Mouse (Mus musculus): ENCODE measurements at regions not wholly inside any gene's neighbourhood (a gene's known extent, or its start where the extent isn't known, plus 50 kb on each side); places are given as distances from the start of the nearest gene placed in this dataset.

DNA sequence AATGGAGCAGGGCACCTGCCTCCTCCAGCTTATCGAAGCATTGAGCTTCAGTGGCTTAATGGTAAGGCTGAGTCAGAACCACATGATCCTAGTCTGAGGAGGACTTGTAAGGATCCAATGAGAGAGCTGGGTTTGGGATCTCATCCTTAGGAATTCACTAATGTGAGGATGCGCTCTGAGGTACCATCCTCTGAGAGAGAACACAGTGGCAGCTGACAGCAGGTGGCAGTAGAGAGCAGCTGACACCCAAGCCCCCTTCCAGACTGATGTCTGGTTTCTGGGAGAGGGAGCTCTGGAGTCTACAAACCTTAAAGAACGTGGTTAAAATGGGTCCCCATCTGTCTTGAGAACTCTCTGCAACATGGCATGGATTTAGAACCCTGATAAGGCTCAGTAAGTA is 137.8 kb downstream of the B3glct start:
- intact Hi-C loops (cut with DNase I): no loop called here
- peak; percentile 51 to 57 for DNase-seq (ENCODE audit: low spot score in 2 of 2)

DNA sequence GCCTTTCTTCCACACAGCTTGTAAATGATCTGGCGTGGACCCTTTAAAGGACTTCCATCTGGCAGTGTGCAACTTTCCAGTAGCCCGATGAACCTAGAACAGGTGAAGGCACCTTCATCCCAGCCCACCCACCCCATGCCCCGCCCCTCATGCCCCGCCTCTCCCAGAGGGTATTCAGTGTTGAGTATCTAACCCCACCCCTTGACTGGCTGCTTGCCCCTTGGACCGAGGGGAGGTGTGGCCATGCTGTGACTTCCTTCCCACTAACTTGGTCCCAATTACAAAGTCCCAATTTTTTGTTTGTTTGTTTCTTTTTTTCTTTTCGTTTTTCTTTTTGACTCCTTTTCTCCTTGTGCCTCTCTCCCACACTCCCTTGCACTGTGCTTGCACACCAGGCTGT is 140.8 kb downstream of the B3glct start:
- DNase-seq (ENCODE audit: low spot score in 2 of 2): no peak
- intact Hi-C loops (cut with DNase I): no loop called here

DNA sequence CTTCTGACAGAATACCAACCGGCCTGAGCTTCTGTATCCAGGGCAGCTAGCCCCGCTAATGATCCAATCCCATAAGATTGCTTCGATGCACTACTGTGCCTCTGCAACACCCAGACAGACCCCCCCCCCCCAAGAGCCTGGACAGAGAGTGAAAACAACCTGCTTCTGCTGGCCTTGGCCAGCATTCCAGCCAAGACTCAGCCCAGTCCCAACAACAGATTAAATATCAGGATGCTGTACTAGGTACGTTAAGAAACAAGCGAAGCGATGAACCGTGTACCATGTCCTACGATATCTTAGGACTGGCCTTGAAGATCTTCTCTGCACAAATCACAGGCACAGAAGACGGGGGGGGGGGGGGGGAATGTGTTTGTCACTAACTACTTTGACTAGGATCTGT is 145.8 kb downstream of the B3glct start:
- intact Hi-C loops (cut with DNase I): no loop called here
- no peak for DNase-seq (ENCODE audit: low spot score in 2 of 2)

DNA sequence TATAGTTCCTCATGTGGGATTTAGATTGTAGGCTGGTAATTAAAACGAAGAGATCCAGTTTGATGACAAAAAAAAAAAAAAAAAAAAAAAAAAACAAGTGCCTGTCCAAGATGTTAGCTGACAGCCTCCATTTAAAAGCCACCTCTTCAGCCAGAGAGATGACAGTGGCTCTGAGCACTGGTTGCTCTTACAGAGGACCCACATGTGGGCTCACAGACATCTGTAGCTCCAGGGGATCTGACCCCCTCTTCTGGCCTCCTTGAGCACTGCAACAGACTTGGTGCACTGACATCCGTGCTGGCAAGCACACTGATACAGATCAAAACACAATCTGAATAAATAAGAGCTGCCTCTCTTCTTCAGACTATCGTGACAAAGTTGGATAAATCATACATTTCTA is 149.6 kb downstream of the B3glct start:
- peak; percentile 25 to 29 for DNase-seq (ENCODE audit: low spot score in 2 of 2)
- intact Hi-C loops (cut with DNase I): no loop called here

- intact Hi-C loops (cut with DNase I): no loop called here
- peak; percentile 69 to 77 for DNase-seq (ENCODE audit: low spot score in 2 of 2)
Observed at GRCm38 (mm10) chr5:149831122-149831861, 153.3 kb downstream of the B3glct start.

GRCm38 (mm10) chr5:149837379-149837778 is 159.3 kb downstream of the B3glct start:
- no peak for DNase-seq (ENCODE audit: low spot score in 2 of 2)
- intact Hi-C loops (cut with DNase I): no loop called here

- intact Hi-C loops (cut with DNase I): no loop called here
Observed at GRCm38 (mm10) chr5:149842491-149842890, 164.5 kb downstream of the B3glct start.

DNA sequence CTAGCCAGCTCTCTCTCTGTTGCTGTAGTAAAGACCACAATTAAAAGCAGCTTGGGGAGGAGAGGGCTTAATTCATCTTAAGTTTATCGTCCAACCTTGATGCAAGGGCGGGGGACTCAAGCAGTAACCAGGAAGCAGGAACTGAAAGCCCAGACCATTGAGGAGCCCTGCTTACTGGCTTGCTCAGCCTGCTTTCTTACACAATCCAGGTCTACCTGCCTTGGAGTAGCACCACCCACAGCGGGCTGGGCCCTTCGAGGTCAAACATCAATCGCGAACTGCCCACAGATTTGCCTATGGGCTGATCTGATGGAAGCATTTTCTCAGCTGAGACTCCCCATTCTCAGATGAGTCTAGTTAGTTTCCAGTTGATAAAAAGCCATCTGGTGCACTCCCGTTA is 165.3 kb downstream of the B3glct start:
- DNase-seq (ENCODE audit: low spot score in 2 of 2): no peak
- intact Hi-C loops (cut with DNase I): no loop called here

More at GRCm38 (mm10) chr5:149842491-149842890, 164.5 kb downstream of the B3glct start:
- DNase-seq (ENCODE audit: low spot score in 2 of 2): no peak

- no peak for DNase-seq (ENCODE audit: low spot score in 2 of 2)
- intact Hi-C loops (cut with DNase I): no loop called here
Observed at GRCm38 (mm10) chr5:149845256-149845655, 167.2 kb downstream of the B3glct start.

DNA sequence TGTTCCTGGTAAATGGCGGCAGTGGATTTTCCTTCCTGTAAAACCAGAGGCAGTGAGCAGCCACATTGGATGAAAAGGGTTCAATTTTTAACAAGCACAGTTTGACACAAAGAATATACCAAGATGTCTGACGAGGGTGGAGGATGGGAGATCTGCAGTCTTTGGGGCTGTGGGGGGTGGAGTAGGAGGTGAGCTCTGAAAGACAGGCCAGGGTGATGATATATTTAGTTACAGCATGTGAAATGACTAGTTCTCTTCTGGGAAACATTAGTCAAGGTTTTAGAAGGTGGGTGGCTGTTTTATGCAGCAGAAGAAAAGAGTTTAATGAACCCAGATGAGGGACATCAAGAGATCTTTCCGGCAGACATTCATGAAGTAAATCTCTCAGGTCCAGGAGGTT is 170.0 kb upstream of the Rxfp2 start:
- no peak for DNase-seq (ENCODE audit: low spot score in 2 of 2)
- intact Hi-C loops (cut with DNase I): no loop called here

DNA sequence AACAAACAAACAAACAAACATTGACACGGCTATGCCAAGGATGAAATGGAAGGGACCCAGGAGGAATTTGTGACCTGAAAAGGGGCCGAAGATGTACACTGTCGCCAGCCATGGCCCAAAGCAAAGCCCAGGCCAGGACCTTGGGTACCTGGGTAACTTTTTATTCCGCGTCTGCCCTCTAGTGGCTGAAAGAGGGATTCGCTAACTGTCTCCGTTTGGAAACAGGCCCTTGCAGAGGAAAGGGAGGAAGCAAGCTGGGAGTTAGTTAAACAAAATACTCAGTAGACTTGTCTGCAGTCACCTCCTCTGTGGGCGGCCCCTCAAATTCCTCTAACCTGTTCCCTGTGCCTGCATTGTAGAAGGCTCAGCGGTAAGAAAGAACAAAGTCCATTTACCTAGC is 167.5 kb upstream of the Rxfp2 start:
- peak; percentile 62 to 86 for DNase-seq (ENCODE audit: low spot score in 2 of 2)
- intact Hi-C loops (cut with DNase I): loop anchor here (5.0 kb wide), 1 partner anchor 139 kb away; no protein-coding TSS in a partner anchor

DNA sequence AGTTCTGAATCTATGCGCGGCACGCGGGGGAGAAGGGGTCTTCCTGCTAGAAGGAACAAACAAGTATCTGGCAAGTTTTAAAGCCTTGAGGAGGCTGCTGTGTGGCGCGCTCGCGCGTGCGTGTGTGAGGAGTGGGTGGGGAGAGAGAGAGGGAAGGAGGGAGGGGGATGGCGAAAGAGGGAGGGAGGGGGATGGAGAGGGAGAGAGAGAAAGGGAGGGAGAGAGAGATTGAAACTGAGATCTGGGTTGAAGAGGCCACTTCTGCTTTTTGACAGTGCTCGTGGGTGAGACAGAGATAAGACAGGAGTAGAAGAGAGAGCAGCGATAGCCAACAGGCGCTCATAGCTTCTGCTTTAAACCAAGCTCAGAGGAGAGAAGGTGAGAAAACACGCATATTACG is 166.0 kb upstream of the Rxfp2 start:
- DNase-seq (ENCODE audit: low spot score in 2 of 2): no peak
- intact Hi-C loops (cut with DNase I): loop anchor here (5.0 kb wide), 1 partner anchor 140 kb away; no protein-coding TSS in a partner anchor

GRCm38 (mm10) chr5:149856101-149856500 is 162.4 kb upstream of the Rxfp2 start:
- intact Hi-C loops (cut with DNase I): no loop called here
- DNase-seq (ENCODE audit: low spot score in 2 of 2): no peak

DNA sequence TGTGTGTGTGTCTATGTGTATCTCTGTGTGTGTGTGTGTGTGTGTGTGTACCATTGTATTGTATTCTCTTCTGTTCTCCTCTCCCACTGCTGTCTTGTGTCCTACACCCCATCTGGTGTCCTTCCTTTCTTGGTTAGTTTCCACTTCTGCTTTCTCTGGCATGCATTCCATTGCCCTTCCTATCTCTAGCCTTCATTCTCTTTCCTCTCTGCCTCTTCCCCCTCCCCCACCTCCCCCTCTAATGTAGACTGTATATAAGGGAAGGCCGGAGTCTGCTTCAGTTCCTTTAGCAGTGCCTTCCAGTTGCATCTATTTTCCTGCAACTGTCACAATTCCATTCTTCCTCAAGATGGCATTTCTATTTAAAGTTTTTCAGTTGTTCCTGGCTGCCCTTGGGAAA is 161.5 kb upstream of the Rxfp2 start:
- intact Hi-C loops (cut with DNase I): no loop called here
- DNase-seq (ENCODE audit: low spot score in 2 of 2): no peak

DNA sequence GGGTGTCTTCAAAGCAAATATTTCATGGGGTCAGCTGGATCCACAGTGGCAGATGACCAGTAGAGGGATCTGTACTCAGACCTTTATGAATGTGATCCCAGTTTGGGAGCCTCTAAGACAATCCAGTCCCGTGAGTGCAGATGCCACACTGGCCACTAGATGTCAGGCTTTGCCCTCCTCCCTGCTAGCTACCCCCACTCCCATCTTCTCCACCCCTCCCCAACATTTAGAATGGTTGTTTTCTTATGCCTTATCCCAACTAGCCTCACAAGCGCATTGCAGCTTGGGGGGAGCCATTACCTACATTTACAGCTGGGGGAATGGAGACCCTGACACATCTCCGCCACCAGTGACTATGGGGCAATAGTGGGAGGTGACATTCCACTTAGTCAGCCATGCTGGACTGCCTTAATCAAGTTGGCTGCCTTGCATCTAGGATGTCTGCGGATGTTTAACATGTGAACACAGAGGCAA is 156.9 kb upstream of the Rxfp2 start:
- intact Hi-C loops (cut with DNase I): loop anchor here (2.0 to 10.0 kb wide), 2 partner anchors 123 to 159 kb away; no protein-coding TSS in a partner anchor
- peak; percentile 62 to 74 for DNase-seq (ENCODE audit: low spot score in 2 of 2)

- intact Hi-C loops (cut with DNase I): loop anchor here (10.0 kb wide), 1 partner anchor 117 kb away; no protein-coding TSS in a partner anchor
Observed at GRCm38 (mm10) chr5:149867926-149868325, 150.5 kb upstream of the Rxfp2 start.

DNA sequence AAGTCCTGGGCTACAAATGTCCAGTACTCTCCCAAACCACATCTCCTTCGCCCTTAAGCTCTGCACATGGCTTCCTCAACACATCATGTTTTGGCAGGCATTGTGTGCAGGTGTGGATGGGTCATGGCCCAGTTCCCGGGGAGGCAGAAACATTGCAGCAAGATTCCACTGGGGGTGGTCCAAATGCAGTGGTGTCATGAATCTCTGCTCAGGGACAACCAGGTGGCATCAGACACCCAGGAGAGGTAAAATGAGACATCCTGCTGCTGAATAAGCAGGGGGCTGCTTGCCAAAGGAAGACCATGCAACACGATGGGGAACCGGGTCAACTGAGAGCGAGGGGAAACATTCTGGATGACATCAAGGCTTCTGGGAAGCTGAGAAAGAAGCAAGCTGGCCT is 149.0 kb upstream of the Rxfp2 start:
- no peak for DNase-seq (ENCODE audit: low spot score in 2 of 2)
- intact Hi-C loops (cut with DNase I): loop anchor here (10.0 kb wide), 1 partner anchor 115 kb away; no protein-coding TSS in a partner anchor

More at GRCm38 (mm10) chr5:149867926-149868325, 150.5 kb upstream of the Rxfp2 start:
- DNase-seq (ENCODE audit: low spot score in 2 of 2): no peak

DNA sequence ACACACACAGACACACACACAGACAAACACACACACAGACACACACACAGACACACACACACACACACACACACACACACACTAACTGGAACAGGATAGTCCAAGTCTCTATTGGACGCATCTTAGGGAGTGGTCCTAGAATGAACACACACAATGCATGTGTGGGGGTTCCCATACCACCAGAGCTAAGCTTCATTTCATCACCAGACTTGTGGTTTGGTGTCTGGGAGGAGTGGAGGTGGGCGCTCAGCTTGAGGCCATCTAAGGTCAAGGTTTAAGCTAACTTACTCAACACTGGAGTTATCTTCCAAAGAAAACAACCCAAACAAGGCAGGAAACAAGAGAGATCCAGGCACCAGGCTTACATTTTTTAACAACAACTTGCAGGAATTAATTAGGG is 147.9 kb upstream of the Rxfp2 start:
- intact Hi-C loops (cut with DNase I): no loop called here
- no peak for DNase-seq (ENCODE audit: low spot score in 2 of 2)

DNA sequence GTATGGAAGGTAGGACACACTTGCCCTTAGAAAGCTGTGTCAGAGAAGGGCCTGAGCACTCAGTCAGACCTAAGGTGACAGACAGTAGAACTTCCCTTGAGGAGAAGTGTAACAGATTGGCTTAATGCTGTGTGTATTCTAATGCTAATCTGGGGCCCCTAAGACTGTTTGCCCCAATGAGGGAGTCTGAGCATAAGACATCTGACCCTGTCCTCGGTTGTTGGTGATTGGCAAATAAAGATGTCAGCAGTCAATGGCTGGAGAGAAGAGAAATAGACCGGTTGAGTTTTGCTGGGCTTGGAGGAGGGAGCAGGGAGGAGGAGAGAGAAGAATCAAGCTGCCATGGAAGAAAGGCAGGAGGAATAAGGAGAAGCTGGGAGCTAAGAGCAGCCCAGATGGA is 147.0 kb upstream of the Rxfp2 start:
- DNase-seq (ENCODE audit: low spot score in 2 of 2): no peak
- intact Hi-C loops (cut with DNase I): no loop called here

DNA sequence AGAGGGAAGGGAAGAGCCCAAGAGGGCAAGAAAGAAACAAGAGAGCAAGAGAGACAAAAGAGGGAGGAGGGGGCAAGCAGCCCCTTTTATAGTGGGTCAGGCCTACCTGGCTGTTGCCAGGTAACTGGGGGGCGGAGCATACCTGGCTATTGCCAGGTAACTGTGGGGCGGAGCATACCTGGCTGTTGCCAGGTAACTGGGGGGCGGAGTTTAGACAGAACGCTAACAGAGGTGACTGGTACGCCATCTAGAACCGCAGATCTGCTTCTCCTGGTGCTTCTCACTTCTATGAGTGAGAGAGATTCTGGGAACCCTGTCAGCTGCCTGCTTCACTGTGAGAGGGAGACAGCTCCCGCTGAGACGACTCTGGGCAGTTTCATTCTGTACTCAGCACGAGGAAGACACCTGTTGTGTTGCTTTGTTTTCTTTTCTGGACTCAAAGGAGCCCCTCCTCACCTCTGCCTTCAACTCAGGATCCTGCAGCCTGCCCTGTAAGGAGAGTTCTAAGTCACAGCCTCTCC is 144.9 kb upstream of the Rxfp2 start:
- DNase-seq (ENCODE audit: low spot score in 2 of 2): no peak
- intact Hi-C loops (cut with DNase I): no loop called here

GRCm38 (mm10) chr5:149874342-149874741 is 144.1 kb upstream of the Rxfp2 start:
- intact Hi-C loops (cut with DNase I): no loop called here
- no peak for DNase-seq (ENCODE audit: low spot score in 2 of 2)

Data from left cerebral cortex, postnatal 14 days (tissue).